Mouse (Mus musculus) midbrain, embryonic 13.5 days (tissue): Measurements from ENCODE around the gene Xrcc3. TPM values are rescaled to one million over a fixed set of nuclear protein-coding genes. Genes with fewer than 3 reads are reported as not detected.

ENCODE experiments used
- ATAC-seq: fragments of 200-750 bp; cut with Nextera tagmentation; 2 replicates; pipeline ENCODE4 v1.8.0; 2017; ENCODE audit warnings: mild to moderate bottlenecking, moderate TSS enrichment, moderate library complexity
- H3K27ac ChIP-seq: fragments of 300-500 bp; sonication (generic); 2 replicates; pipeline ENCODE4 v1.5.1; 2015; ENCODE audit warnings: inconsistent platforms, mild to moderate bottlenecking, moderate library complexity
- H3K27me3 ChIP-seq: fragments of 300-500 bp; sonication (generic); 2 replicates; pipeline ENCODE4 v1.6.1; 2015; ENCODE audit warnings: mild to moderate bottlenecking, inconsistent platforms
- H3K36me3 ChIP-seq: fragments of 300-500 bp; sonication (generic); 2 replicates; pipeline ENCODE4 v1.6.1; 2015; ENCODE audit warnings: mild to moderate bottlenecking, inconsistent platforms
- H3K4me1 ChIP-seq: fragments of 300-500 bp; sonication (generic); replicated peaks from 2 replicates; pipeline ENCODE4 v1.6.1; 2015; ENCODE audit warnings: inconsistent platforms
- H3K4me2 ChIP-seq: fragments of 300-500 bp; sonication (generic); replicated peaks from 2 replicates; pipeline ENCODE4 v1.6.1; 2015; ENCODE audit warnings: moderate library complexity, mild to moderate bottlenecking, inconsistent platforms
- H3K4me3 ChIP-seq: fragments of 300-500 bp; sonication (generic); replicated peaks from 2 replicates; pipeline ENCODE4 v1.5.1; 2015; ENCODE audit warnings: mild to moderate bottlenecking, inconsistent platforms
- H3K9ac ChIP-seq: fragments of 300-500 bp; sonication (generic); replicated peaks from 2 replicates; pipeline ENCODE4 v1.6.1; 2015; ENCODE audit warnings: mild to moderate bottlenecking, inconsistent platforms
- H3K9me3 ChIP-seq: fragments of 300-500 bp; sonication (generic); 2 replicates; pipeline ENCODE4 v1.6.1; 2016; ENCODE audit warnings: mild to moderate bottlenecking, inconsistent platforms
- WGBS: fragments of 180-500 bp; shearing (Covaris S2); methylation state at CpG from one replicate; pipeline ENCODE4 v1.1.7; 2015; 5-methylcytosine and 5-hydroxymethylcytosine counted together
- polyA plus RNA-seq: library from polyadenylated mRNA; unstranded; fragments of >200 nt; fragmentation: Nextera tagmentation; extraction: Ambion mirVana; gene quantifications from 2 replicates; pipeline ENCODE4 v1.2.1, GENCODE M21; 2015

Xrcc3 gene
- polyA plus RNA-seq, result 3.9 and 4.4 TPM in 2 replicates

DNA sequence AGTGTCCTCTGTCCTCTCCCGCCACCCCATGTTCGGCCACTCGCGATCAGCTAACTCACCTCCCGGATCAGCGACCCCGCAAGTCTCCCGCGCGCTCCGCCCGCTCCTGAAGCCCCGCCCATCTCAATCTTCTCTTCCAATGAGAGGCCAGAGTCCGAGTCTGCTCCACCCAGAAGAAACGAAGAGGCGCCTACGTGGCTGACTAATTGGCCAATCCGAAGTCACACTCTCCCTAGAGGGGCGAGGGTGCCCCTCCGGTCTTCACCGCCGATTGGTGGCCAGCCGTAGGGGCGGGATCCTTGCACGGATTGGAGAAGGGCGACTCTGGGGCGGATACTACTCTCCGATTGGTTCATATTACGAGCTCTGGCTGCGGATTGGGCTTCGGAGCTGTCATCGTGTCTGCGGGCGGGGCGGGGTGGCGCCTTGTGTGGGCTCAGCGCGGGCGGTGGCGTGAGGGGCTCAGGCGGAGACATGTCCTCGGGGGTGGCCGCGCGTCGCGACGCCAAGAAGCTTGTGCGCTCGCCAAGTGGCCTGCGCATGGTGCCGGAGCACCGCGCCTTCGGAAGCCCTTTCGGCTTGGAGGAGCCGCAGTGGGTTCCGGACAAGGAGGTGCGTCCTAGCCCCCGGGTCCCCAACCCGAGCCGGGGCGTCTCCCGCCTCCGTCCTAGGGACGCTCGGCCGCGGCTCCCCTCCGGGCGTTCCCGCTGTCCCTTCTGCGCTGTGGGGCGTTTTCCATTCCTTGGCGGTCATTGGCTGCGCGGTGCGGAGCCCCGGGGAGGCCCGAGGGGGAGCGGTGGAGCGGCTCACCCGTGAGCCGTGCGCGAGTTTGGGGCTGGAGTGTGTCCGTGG, at the start of gene Xrcc3, which contains the start of gene Zfyve21:
Xrcc3 (minus strand) TSS at position 108 of the 852 bp plus-strand sequence.
Zfyve21 (plus strand) TSS at position 405 of the 852 bp plus-strand sequence.
- Histone ChIP-seq H3K9me3 (no peaks in the 10 kb centered on the region), H3K4me3 (peak within 1 kb of the TSS; percentile 70), H3K4me1 (peaks cover 49% of the 10 kb centered on the region), H3K4me2 (peak within 1 kb of the TSS; percentile 81), H3K27me3 (no peaks in the 10 kb centered on the region), H3K36me3 (peaks cover 2% of the 10 kb centered on the region; the same call in 1 of the 2 replicates), H3K9ac (peak within 1 kb of the TSS; percentile 70), H3K27ac (peak within 1 kb of the TSS; percentile 85)
- under 1% methylated on average over 84 of the region's 87 CpGs for WGBS
- peak; percentile 100 for ATAC-seq

DNA sequence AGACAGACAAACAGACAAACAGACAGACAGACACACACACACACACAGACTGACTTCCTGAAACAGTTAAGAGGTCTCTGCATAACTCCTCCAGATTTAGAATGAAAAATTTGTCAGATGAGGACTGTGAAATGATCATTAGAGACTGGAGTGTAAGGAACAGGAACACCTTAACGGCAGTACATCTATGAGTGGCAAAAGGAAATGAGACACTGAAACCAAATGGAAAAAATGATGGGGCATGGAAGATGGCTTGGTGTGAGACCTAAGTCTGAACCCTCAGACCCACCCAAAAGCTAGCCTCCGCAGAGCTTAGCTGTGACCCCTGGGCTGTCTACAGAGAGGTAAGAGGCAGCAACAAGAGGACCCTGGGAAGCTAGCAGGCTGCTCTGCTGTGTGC, 41.8 kb upstream of the Xrcc3 start:
- Histone ChIP-seq H3K9ac (no peak overlapping the region), H3K27ac (no peak overlapping the region), H3K27me3 (no peaks in the 10 kb centered on the region), H3K4me2 (no peak overlapping the region), H3K4me3 (no peak overlapping the region), H3K4me1 (no peaks in the 10 kb centered on the region), H3K9me3 (0 out of 2 replicates have a peak, but pooled peaks cover 3% of the 10 kb centered on the region), H3K36me3 (peaks cover 3% of the 10 kb centered on the region; the same call in 1 of the 2 replicates)
- no peak for ATAC-seq
- 83% methylated on average over 2 of the region's 2 CpGs for WGBS

DNA sequence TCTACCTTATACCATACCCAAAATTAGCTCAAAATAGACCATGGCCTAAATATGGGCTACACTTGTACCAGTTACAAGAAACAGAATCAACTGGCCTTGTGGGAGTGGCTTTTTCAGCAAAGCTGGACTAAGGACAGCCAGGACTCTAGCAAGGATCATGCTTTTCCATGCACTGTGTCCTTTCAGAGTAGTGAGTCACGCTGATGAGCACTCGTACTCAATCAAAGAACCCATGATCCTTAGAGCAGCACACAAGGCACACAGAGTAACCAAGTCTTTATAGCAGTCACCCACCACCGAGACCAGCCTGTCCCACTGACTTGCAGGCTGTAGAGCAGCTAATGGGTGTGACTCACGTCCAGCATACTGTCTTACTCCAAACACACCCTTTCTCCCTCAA, 39.9 kb upstream of the Xrcc3 start:
- no peak for ATAC-seq
- no peak overlapping the region for H3K9ac ChIP-seq
- H3K27me3 ChIP-seq, result no peaks in the 10 kb centered on the region
- WGBS, result 81% methylated on average over 4 of the region's 4 CpGs
- no peaks in the 10 kb centered on the region for H3K4me1 ChIP-seq
- H3K36me3 ChIP-seq, result 0 out of 2 replicates have a peak, but pooled peaks cover 3% of the 10 kb centered on the region
- H3K27ac ChIP-seq, result no peak overlapping the region
- H3K9me3 ChIP-seq, result no peaks in the 10 kb centered on the region
- no peak overlapping the region for H3K4me2 ChIP-seq
- no peak overlapping the region for H3K4me3 ChIP-seq

DNA sequence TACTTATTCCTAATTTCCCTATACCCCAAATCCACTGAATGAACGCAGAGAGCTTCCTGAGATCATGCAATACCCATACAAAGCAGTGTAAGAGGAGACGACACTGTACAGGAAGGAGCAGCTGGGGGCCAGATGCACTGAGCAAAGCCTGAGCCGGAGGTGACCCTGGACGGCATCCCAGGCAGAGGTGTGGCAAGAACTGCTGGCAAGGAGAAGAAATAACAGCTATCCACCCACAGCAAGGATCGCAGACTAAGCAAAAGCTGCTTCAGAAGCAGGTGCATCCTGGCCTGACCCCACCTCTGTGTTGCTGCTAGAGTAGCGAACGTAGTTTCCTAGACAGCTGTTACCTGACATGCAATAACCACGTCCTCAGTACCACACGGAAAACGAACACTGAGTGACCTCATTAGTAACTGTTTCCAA, 39.4 kb upstream of the Xrcc3 start:
- Histone ChIP-seq H3K27me3 (no peaks in the 10 kb centered on the region), H3K4me2 (no peak overlapping the region), H3K27ac (no peak overlapping the region), H3K9me3 (no peaks in the 10 kb centered on the region), H3K36me3 (0 out of 2 replicates have a peak, but pooled peaks cover 1% of the 10 kb centered on the region), H3K4me3 (no peak overlapping the region), H3K4me1 (no peaks in the 10 kb centered on the region), H3K9ac (no peak overlapping the region)
- no peak for ATAC-seq
- WGBS, result 74% methylated on average over 10 of the region's 10 CpGs

DNA sequence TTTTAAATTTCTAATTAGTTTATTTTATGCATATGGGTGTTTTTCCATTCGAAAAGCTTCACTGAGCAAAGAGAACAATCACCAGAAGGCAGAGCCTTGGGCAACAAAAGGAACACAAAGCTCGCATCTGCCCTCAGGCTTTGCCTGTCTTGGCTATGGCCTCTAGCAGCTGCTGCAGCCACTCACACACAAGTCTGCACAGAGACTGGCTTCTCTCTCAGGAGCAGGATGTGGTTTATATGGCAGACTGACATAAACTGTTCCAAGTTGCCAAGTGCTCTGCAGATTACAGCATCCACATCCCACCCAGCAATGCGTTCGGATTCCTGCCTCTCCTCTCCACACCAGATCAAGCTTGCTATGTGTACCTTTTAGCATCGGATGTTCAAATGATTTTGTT, 38.1 kb upstream of the Xrcc3 start:
- 73% methylated on average over 5 of the region's 5 CpGs for WGBS
- H3K4me2 ChIP-seq, result no peak overlapping the region
- no peaks in the 10 kb centered on the region for H3K4me1 ChIP-seq
- no peaks in the 10 kb centered on the region for H3K36me3 ChIP-seq
- no peaks in the 10 kb centered on the region for H3K27me3 ChIP-seq
- H3K4me3 ChIP-seq, result no peak overlapping the region
- H3K9me3 ChIP-seq, result no peaks in the 10 kb centered on the region
- H3K27ac ChIP-seq, result 0 out of 2 replicates have a peak overlapping the region, but pooled peaks have one; percentile 4
- ATAC-seq, result no peak
- no peak overlapping the region for H3K9ac ChIP-seq

DNA sequence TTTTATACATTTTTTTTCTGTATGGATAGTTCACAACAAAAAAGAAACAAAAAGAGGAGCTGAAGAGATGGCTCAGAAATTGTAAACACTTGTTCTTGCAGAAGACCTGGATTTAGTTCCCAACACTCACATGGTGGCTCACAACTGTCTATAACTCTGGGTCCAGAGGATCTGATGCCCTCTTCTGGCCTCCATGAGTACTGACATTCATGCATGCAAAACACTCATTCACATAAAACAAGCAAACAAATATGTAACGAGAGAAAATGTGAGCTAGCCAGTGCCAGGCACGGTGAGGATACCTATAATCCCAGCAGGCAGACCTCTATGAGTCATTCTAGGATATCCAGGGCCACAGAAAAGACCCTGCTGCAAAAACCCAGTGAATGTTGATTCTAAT, 37.6 kb upstream of the Xrcc3 start:
- WGBS, result 60% methylated on average over 2 of the region's 2 CpGs
- H3K4me1 ChIP-seq, result no peaks in the 10 kb centered on the region
- H3K27ac ChIP-seq, result 0 out of 2 replicates have a peak overlapping the region, but pooled peaks have one; percentile 4
- H3K27me3 ChIP-seq, result no peaks in the 10 kb centered on the region
- no peak overlapping the region for H3K4me2 ChIP-seq
- no peak for ATAC-seq
- H3K9me3 ChIP-seq, result no peaks in the 10 kb centered on the region
- no peak overlapping the region for H3K4me3 ChIP-seq
- H3K9ac ChIP-seq, result no peak overlapping the region
- no peaks in the 10 kb centered on the region for H3K36me3 ChIP-seq

DNA sequence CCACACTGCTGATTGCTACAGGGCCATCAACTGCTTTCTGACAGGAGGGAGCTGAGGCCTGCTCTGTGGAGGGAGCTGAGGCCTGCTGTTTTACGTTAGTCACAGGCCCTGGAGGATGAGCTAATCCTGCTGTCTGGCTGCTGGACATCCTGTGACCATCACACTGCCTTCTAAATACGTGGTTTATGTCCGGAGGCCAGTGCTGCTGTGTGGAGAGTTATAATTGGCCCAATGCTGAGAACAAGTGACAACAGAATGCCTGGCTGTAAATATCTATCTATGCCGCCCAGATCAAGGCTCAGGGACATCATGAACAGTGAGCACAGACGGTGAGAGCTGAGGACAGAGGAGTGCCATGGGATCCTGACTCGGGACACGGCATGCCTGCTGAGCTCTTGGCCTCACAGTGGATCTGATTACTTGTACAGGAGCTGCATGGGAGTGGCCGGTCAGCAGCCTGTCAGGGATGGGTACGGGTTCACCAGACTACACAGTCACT, 34.7 kb upstream of the Xrcc3 start:
- H3K9me3 ChIP-seq, result no peaks in the 10 kb centered on the region
- H3K27me3 ChIP-seq, result no peaks in the 10 kb centered on the region
- no peak overlapping the region for H3K4me3 ChIP-seq
- no peak overlapping the region for H3K27ac ChIP-seq
- 77% methylated on average over 9 of the region's 9 CpGs for WGBS
- H3K9ac ChIP-seq, result no peak overlapping the region
- no peak overlapping the region for H3K4me2 ChIP-seq
- H3K36me3 ChIP-seq, result peaks cover 1% of the 10 kb centered on the region; the same call in 1 of the 2 replicates
- no peak for ATAC-seq
- no peaks in the 10 kb centered on the region for H3K4me1 ChIP-seq

DNA sequence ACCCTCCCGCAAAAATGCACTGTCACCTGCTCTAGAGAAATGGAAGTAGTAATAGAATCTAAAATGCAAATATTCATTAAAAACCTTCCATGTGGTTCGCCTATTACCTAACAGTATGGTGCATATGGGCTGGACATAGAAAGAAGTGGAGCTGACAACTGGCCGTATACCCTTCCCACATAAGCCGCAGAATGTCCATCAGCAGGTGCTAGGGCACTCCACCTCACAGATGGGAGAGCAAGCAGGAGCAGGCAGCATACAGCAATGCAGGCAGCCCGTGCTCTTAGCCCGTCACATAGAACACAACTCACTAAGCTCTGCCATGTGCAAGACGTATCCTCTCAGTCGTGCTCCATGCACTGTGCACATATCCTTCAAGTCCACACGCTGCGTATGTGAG, 33.1 kb upstream of the Xrcc3 start:
- Histone ChIP-seq H3K9ac (no peak overlapping the region), H3K4me3 (no peak overlapping the region)
- 85% methylated on average over 10 of the region's 10 CpGs for WGBS

DNA sequence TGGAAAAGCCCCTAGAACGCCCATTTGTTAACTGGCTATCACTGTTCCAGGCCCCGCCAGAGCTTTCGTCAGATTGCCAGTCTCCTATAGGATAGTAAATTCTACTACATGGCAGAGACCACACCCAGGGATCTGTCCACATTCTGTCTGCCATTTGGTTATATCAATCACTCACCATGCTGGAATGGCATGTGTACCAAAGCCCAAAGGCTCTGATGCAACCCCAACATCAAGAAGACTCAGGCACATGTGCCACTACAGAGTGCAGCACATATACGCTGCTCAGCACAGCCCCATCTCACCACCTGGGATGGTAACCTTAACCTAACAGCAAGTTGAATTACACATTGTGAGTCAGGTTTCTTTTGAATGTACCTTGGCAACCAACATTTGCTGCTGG, 32.3 kb upstream of the Xrcc3 start:
- H3K4me1 ChIP-seq, result no peaks in the 10 kb centered on the region
- H3K27me3 ChIP-seq, result no peaks in the 10 kb centered on the region
- 86% methylated on average over 4 of the region's 4 CpGs for WGBS
- H3K9me3 ChIP-seq, result no peaks in the 10 kb centered on the region
- H3K9ac ChIP-seq, result no peak overlapping the region
- no peak overlapping the region for H3K4me3 ChIP-seq
- H3K36me3 ChIP-seq, result peaks cover 10% of the 10 kb centered on the region
- no peak overlapping the region for H3K4me2 ChIP-seq
- no peak for ATAC-seq
- no peak overlapping the region for H3K27ac ChIP-seq

More for the DNA sequence above, 33.1 kb upstream of the Xrcc3 start:
- Histone ChIP-seq H3K9me3 (no peaks in the 10 kb centered on the region), H3K4me1 (no peaks in the 10 kb centered on the region), H3K4me2 (no peak overlapping the region), H3K36me3 (peaks cover 10% of the 10 kb centered on the region), H3K27ac (no peak overlapping the region), H3K27me3 (no peaks in the 10 kb centered on the region)
- no peak for ATAC-seq

DNA sequence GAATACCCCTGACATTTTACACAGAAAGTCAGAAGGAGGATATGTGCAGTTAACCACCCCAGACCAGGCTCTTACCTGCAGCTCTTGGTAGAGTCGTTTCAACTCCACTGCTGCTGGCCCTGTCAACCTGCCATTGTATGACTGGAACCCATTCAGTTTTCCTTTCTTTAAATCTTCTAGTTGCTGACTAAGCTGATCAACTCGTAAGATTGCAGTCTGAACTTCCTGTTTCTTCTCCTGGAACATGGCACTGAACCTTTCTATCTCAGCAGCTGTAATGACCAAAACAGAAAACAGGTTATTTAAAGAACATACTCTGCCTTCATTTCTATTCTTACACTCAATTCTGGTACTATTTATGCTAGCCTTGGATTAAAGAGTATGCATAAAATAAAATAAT, 29.8 kb upstream of the Xrcc3 start:
- Histone ChIP-seq H3K9me3 (no peaks in the 10 kb centered on the region), H3K36me3 (peaks cover 22% of the 10 kb centered on the region), H3K27me3 (no peaks in the 10 kb centered on the region), H3K9ac (no peak overlapping the region), H3K4me1 (no peaks in the 10 kb centered on the region), H3K27ac (no peak overlapping the region), H3K4me2 (no peak overlapping the region), H3K4me3 (no peak overlapping the region)
- WGBS, result 70% methylated on average over 2 of the region's 2 CpGs
- ATAC-seq, result no peak

DNA sequence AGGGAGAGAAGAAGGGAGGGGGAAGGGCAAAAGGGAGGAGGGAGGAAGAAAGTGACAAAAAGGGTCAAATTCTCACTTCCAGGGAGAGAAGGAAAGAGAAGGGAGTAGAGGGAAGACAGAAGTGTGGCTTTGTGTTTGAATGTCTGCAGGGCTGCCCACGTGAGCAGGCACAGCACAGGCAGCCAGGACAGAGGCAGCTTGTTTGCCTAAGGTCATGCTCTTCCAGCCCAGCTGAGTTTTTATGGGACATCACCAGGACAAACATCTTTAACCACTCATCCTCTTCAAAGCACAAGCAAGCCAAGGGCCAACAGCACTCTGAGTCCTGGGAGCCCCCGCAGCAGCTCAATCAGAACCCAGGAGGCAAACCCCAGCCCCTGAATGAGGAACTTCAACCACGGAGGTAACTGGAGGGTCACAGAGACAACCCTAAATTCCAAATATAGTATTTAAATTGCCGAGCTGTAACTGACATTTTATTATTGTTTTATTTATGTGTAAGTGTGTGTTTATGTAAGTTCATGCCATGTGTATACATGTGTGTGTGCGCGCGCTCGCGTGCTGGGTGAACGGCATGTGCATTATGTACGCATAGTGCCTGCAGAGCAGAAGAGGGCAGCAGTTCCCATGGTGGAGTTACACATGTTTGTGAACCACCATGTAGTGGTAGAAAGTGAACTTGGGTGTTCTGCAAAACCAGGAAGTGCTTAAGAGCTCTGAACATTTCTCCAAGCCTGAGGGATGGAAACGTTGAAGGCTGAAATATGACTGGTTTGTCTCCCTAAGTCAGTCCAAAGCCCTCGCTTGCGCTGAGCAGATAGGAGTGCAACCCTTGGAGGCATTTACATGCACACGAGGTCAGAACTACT, 29.1 kb upstream of the Xrcc3 start:
- no peak for ATAC-seq
- 90% methylated on average over 15 of the region's 15 CpGs for WGBS
- no peak overlapping the region for H3K4me2 ChIP-seq

More for the DNA sequence above, 29.1 kb upstream of the Xrcc3 start:
- Histone ChIP-seq H3K4me3 (no peak overlapping the region), H3K9me3 (no peaks in the 10 kb centered on the region), H3K4me1 (no peaks in the 10 kb centered on the region), H3K27me3 (no peaks in the 10 kb centered on the region), H3K36me3 (peaks cover 29% of the 10 kb centered on the region), H3K9ac (no peak overlapping the region), H3K27ac (no peak overlapping the region)
